Mouse (Mus musculus): ENCODE data around the gene Krt19. TPM values are rescaled to one million over a fixed set of nuclear protein-coding genes. Genes with fewer than 3 reads are reported as not detected.

Gene Krt19
- polyA plus RNA-seq (2012; rRNA removed; ENCODE audit: low replicate concordance) = 1,125 and 1,286 TPM in 2 replicates

GRCm38 (mm10) chr11:100148615-100149330 lies at the start of gene Krt19:
Gene Krt19, minus strand, starts transcription at chr11:100148665.

GRCm38 (mm10) chr11:100192992-100193391 lies 44.5 kb upstream of the Krt19 start, which contains the start of gene Krt9:
Gene Krt9, minus strand, starts transcription at chr11:100193246.

GRCm38 (mm10) chr11:100135731-100136130 lies 12.7 kb downstream of the Krt19 start, which contains the start of gene Krt15:
Gene Krt15, minus strand, starts transcription at chr11:100135928.

GRCm38 (mm10) chr11:100121466-100121865 lies 27.0 kb downstream of the Krt19 start, which contains the start of gene Krt13:
Gene Krt13, minus strand, starts transcription at chr11:100121566.

GRCm38 (mm10) chr11:100105576-100106122 lies 42.8 kb downstream of the Krt19 start, which contains the start of gene Krt36:
Gene Krt36, minus strand, starts transcription at chr11:100105626.

GRCm38 (mm10) chr11:100096141-100096540 lies 52.3 kb downstream of the Krt19 start, which contains the start of gene Krt35:
Gene Krt35, minus strand, starts transcription at chr11:100096241.

Other genes starting within 250 kb of the Krt19 start
- gene Krtap31-1, start 240.7 kb downstream of the Krt19 start, polyA plus RNA-seq (2012; rRNA removed; ENCODE audit: low replicate concordance) = not detected in 2 replicates
- not detected in 2 replicates for gene Gm11565, start 233.9 kb downstream of the Krt19 start, polyA plus RNA-seq (2012; rRNA removed; ENCODE audit: low replicate concordance)
- not detected in 2 replicates for gene Krtap31-2, start 212.4 kb downstream of the Krt19 start, polyA plus RNA-seq (2012; rRNA removed; ENCODE audit: low replicate concordance)
- gene Krtap9-5, start 200.2 kb downstream of the Krt19 start, polyA plus RNA-seq (2012; rRNA removed; ENCODE audit: low replicate concordance) = not detected in 2 replicates
- not detected in 2 replicates for gene Krtap29-1, start 169.6 kb downstream of the Krt19 start, polyA plus RNA-seq (2012; rRNA removed; ENCODE audit: low replicate concordance)
- gene Krtap16-1, start 162.1 kb downstream of the Krt19 start, polyA plus RNA-seq (2012; rRNA removed; ENCODE audit: low replicate concordance) = not detected in 2 replicates
- not detected in 2 replicates for gene Krtap17-1, start 154.7 kb downstream of the Krt19 start, polyA plus RNA-seq (2012; rRNA removed; ENCODE audit: low replicate concordance)
- not detected in 2 replicates for gene Krt33a, start 132.5 kb downstream of the Krt19 start, polyA plus RNA-seq (2012; rRNA removed; ENCODE audit: low replicate concordance)
- gene Krt33b, start 118.8 kb downstream of the Krt19 start, polyA plus RNA-seq (2012; rRNA removed; ENCODE audit: low replicate concordance) = not detected in 2 replicates
- gene Krt34, start 107.1 kb downstream of the Krt19 start, polyA plus RNA-seq (2012; rRNA removed; ENCODE audit: low replicate concordance) = not detected in 2 replicates
- 0.09 and 0.17 TPM in 2 replicates for gene Krt31, start 98.1 kb downstream of the Krt19 start, polyA plus RNA-seq (2012; rRNA removed; ENCODE audit: low replicate concordance)
- gene Krt32, start 60.4 kb downstream of the Krt19 start, polyA plus RNA-seq (2012; rRNA removed; ENCODE audit: low replicate concordance) = 0.18 TPM in 1 of 2 replicates, not detected in the other
- not detected in 2 replicates for gene Krt35, start 52.4 kb downstream of the Krt19 start, polyA plus RNA-seq (2012; rRNA removed; ENCODE audit: low replicate concordance)
- 0.11 TPM in 1 of 2 replicates, not detected in the other for gene Krt36, start 43.0 kb downstream of the Krt19 start, polyA plus RNA-seq (2012; rRNA removed; ENCODE audit: low replicate concordance)
- 0.24 and 2.1 TPM in 2 replicates for gene Krt13, start 27.1 kb downstream of the Krt19 start, polyA plus RNA-seq (2012; rRNA removed; ENCODE audit: low replicate concordance)
- 0.12 and 0.37 TPM in 2 replicates for gene Krt15, start 12.7 kb downstream of the Krt19 start, polyA plus RNA-seq (2012; rRNA removed; ENCODE audit: low replicate concordance)
- gene Krt9, start 44.6 kb upstream of the Krt19 start, polyA plus RNA-seq (2012; rRNA removed; ENCODE audit: low replicate concordance) = not detected in 2 replicates
- 0.05 and 0.34 TPM in 2 replicates for gene Krt14, start 58.9 kb upstream of the Krt19 start, polyA plus RNA-seq (2012; rRNA removed; ENCODE audit: low replicate concordance)
- not detected in 2 replicates for gene Krt16, start 100.2 kb upstream of the Krt19 start, polyA plus RNA-seq (2012; rRNA removed; ENCODE audit: low replicate concordance)
- gene Krt17, start 112.4 kb upstream of the Krt19 start, polyA plus RNA-seq (2012; rRNA removed; ENCODE audit: low replicate concordance) = 0.13 and 0.21 TPM in 2 replicates
- gene Krt42, start 121.2 kb upstream of the Krt19 start, polyA plus RNA-seq (2012; rRNA removed; ENCODE audit: low replicate concordance) = not detected in 2 replicates
- 94.6 and 104 TPM in 2 replicates for gene Eif1, start 171.2 kb upstream of the Krt19 start, polyA plus RNA-seq (2012; rRNA removed; ENCODE audit: low replicate concordance)
- gene Gast, start 185.7 kb upstream of the Krt19 start, polyA plus RNA-seq (2012; rRNA removed; ENCODE audit: low replicate concordance) = 1.2 and 240 TPM in 2 replicates
- gene Hap1, start 207.5 kb upstream of the Krt19 start, polyA plus RNA-seq (2012; rRNA removed; ENCODE audit: low replicate concordance) = 3.5 and 3.6 TPM in 2 replicates
- gene Jup, start 249.1 kb upstream of the Krt19 start, polyA plus RNA-seq (2012; rRNA removed; ENCODE audit: low replicate concordance) = 369 and 374 TPM in 2 replicates

All from duodenum, adult 2 months (tissue).